Mouse (Mus musculus): ENCODE data around the gene Babam2. TPM values are rescaled to one million over a fixed set of nuclear protein-coding genes. Genes with fewer than 3 reads are reported as not detected.
A peak's percentile ranks its signal among the peaks of the same experiment; 100 is the strongest.

Gene Babam2
- total and polyA plus RNA-seq, 2 experiments from 2014 or later: 31.2 to 66.2 TPM

DNA sequence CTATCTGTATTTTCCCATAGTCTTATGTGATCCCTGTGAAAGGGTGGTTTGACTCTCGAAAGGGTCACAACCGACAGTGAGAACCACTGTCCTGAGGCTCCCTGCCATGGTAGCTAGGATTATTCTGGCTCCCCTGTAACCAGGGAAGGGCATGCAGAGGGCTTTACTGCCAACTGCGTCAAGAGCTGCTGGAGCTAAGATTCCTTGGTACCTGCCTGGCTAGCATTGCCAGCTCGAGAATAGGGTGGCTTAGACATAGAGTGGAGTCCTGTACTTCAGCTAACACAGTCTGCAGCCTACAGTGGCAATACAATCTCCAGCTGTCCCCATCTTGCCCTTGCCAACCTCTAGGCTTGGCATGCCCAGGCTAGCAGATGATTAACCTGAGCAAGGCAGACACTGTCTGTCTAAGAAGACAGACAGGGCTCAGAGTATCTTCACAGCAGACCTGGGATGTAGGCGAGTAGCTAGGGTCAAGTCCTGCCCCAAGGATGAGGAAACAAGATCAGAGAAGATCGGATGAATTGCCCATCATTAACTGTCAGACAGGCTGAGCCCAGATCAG, 389.1 kb downstream of the Babam2 start:
- TF ChIP-seq CTCF (IDR thresholded peaks at IDR 0.05; ENCODE audit: low read depth): no peak
- no peak overlapping the region for H3K4me3 ChIP-seq (ENCODE audit: low read length)
- DNase-seq (ENCODE audit: low spot score) (no peak), ATAC-seq (no peak)
- no peaks in the 10 kb centered on the region for H3K9me3 ChIP-seq (ENCODE audit: low read length)
- no peak overlapping the region for H3K9ac ChIP-seq (replicated peaks; ENCODE audit: low read length)
- 85% methylated on average over 6 of the region's 6 CpGs for WGBS
- H3K4me1 ChIP-seq (ENCODE audit: insufficient read depth, low read length): no peaks in the 10 kb centered on the region
- no peak overlapping the region for H3K27ac ChIP-seq
- no peak overlapping the region for H3K4me2 ChIP-seq (ENCODE audit: low read depth, low read length)
- no peaks in the 10 kb centered on the region for H3K36me3 ChIP-seq (ENCODE audit: insufficient read depth, low read length)
- H3K27me3 ChIP-seq (ENCODE audit: insufficient read depth, low read length): no peaks in the 10 kb centered on the region

- TF ChIP-seq CTCF (IDR thresholded peaks at IDR 0.05; ENCODE audit: low read depth): no peak
- Histone ChIP-seq H3K9ac (replicated peaks; ENCODE audit: low read length) (no peak overlapping the region), H3K36me3 (ENCODE audit: insufficient read depth, low read length) (no peaks in the 10 kb centered on the region), H3K9me3 (ENCODE audit: low read length) (no peaks in the 10 kb centered on the region), H3K4me1 (ENCODE audit: insufficient read depth, low read length) (no peaks in the 10 kb centered on the region), H3K27me3 (ENCODE audit: insufficient read depth, low read length) (no peaks in the 10 kb centered on the region), H3K4me2 (ENCODE audit: low read depth, low read length) (no peak overlapping the region), H3K27ac (no peak overlapping the region), H3K4me3 (ENCODE audit: low read length) (no peak overlapping the region)
- ATAC-seq: no peak
- 63% methylated on average over 5 of the region's 5 CpGs for WGBS
- no peak for DNase-seq (ENCODE audit: low spot score)
These were observed 392.0 kb downstream of the Babam2 start for GRCm38 (mm10) chr5:32089481-32089880.

- no peak for ATAC-seq
- H3K4me1 ChIP-seq (ENCODE audit: insufficient read depth, low read length): no peaks in the 10 kb centered on the region
These were observed 394.8 kb downstream of the Babam2 start for GRCm38 (mm10) chr5:32092281-32092680.

GRCm38 (mm10) chr5:32098691-32099090, 401.2 kb downstream of the Babam2 start:
- no peak overlapping the region for H3K9ac ChIP-seq (replicated peaks; ENCODE audit: low read length)
- H3K4me1 ChIP-seq (ENCODE audit: insufficient read depth, low read length): peaks cover 5% of the 10 kb centered on the region; the same call in 1 of the 2 replicates
- ATAC-seq: no peak
- H3K4me3 ChIP-seq (ENCODE audit: low read length): no peak overlapping the region
- no peak for TF ChIP-seq CTCF (IDR thresholded peaks at IDR 0.05; ENCODE audit: low read depth)
- no peaks in the 10 kb centered on the region for H3K9me3 ChIP-seq (ENCODE audit: low read length)
- H3K27me3 ChIP-seq (ENCODE audit: insufficient read depth, low read length): no peaks in the 10 kb centered on the region
- H3K36me3 ChIP-seq (ENCODE audit: insufficient read depth, low read length): no peaks in the 10 kb centered on the region
- H3K4me2 ChIP-seq (ENCODE audit: low read depth, low read length): no peak overlapping the region
- WGBS: 67% methylated on average over 3 of the region's 3 CpGs
- no peak overlapping the region for H3K27ac ChIP-seq
- no peak for DNase-seq (ENCODE audit: low spot score)

More at GRCm38 (mm10) chr5:32092281-32092680, 394.8 kb downstream of the Babam2 start:
- Histone ChIP-seq H3K27me3 (ENCODE audit: insufficient read depth, low read length) (no peaks in the 10 kb centered on the region), H3K9me3 (ENCODE audit: low read length) (no peaks in the 10 kb centered on the region), H3K36me3 (ENCODE audit: insufficient read depth, low read length) (no peaks in the 10 kb centered on the region), H3K4me3 (ENCODE audit: low read length) (no peak overlapping the region), H3K9ac (replicated peaks; ENCODE audit: low read length) (no peak overlapping the region), H3K4me2 (ENCODE audit: low read depth, low read length) (no peak overlapping the region), H3K27ac (no peak overlapping the region)
- DNase-seq (ENCODE audit: low spot score): no peak
- no peak for TF ChIP-seq CTCF (IDR thresholded peaks at IDR 0.05; ENCODE audit: low read depth)

GRCm38 (mm10) chr5:32102484-32102883, 405.0 kb downstream of the Babam2 start:
- TF ChIP-seq CTCF (IDR thresholded peaks at IDR 0.05; ENCODE audit: low read depth): no peak
- no peaks in the 10 kb centered on the region for H3K36me3 ChIP-seq (ENCODE audit: insufficient read depth, low read length)
- no peaks in the 10 kb centered on the region for H3K9me3 ChIP-seq (ENCODE audit: low read length)
- DNase-seq (ENCODE audit: low spot score): peak; percentile 70
- H3K27me3 ChIP-seq (ENCODE audit: insufficient read depth, low read length): no peaks in the 10 kb centered on the region
- H3K4me2 ChIP-seq (ENCODE audit: low read depth, low read length): no peak overlapping the region
- H3K27ac ChIP-seq: no peak overlapping the region
- peaks cover 5% of the 10 kb centered on the region; the same call in 1 of the 2 replicates for H3K4me1 ChIP-seq (ENCODE audit: insufficient read depth, low read length)
- H3K4me3 ChIP-seq (ENCODE audit: low read length): no peak overlapping the region
- ATAC-seq: peak; percentile 67; the same call in 1 of the 2 replicates
- no peak overlapping the region for H3K9ac ChIP-seq (replicated peaks; ENCODE audit: low read length)
- 13% methylated on average over 5 of the region's 5 CpGs for WGBS

DNA sequence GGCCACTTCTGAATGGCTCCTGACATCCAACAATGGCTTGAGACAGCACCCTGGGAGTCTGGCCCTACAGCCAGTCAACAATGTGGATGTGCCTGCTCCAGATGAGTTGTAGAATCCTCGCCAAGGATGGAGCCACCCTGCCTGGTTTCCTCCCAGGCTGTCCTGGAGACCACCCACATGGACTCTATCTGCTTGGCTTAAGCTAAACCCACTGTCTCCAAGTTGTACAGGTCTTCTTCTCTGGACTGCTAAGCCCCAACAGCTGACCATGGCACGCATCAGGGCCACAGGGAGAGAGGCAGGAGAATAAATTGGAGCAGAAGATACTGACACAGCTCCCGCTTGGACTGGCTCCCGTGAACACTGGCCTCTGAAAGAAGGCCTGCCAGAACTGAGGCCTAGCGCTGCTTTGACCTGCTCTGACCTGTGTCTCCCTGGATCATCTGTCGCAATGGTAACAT, 405.5 kb downstream of the Babam2 start:
- Histone ChIP-seq H3K9ac (replicated peaks; ENCODE audit: low read length) (no peak overlapping the region), H3K27me3 (ENCODE audit: insufficient read depth, low read length) (no peaks in the 10 kb centered on the region), H3K4me3 (ENCODE audit: low read length) (no peak overlapping the region), H3K4me1 (ENCODE audit: insufficient read depth, low read length) (peaks cover 5% of the 10 kb centered on the region; the same call in 1 of the 2 replicates), H3K9me3 (ENCODE audit: low read length) (no peaks in the 10 kb centered on the region), H3K4me2 (ENCODE audit: low read depth, low read length) (no peak overlapping the region), H3K27ac (no peak overlapping the region), H3K36me3 (ENCODE audit: insufficient read depth, low read length) (no peaks in the 10 kb centered on the region)
- WGBS: 58% methylated on average over 6 of the region's 6 CpGs
- DNase-seq (ENCODE audit: low spot score): peak; percentile 14
- TF ChIP-seq CTCF (IDR thresholded peaks at IDR 0.05; ENCODE audit: low read depth): no peak
- 0 out of 2 replicates have a peak, but pooled peaks have one; percentile 32 for ATAC-seq

DNA sequence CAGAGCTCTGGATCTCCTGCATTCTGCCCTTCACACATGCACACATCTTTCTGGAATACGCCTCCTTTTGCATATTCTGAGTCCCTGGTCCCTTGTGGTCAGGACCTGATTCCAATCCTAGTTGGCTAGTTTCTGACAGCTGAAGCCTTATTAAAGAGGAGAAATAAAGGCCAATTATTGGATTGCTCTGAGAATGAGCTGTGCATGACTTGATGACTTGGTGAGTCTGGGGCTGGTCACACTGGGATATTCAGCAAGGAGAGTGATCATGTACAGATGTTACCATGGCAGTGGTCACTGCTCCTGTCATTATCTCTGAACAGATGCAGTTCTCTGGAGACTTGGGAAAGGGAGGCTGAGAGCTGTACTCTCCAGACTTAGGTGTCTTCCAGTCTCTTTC, 406.1 kb downstream of the Babam2 start:
- Histone ChIP-seq H3K4me3 (ENCODE audit: low read length) (no peak overlapping the region), H3K9me3 (ENCODE audit: low read length) (no peaks in the 10 kb centered on the region), H3K27ac (no peak overlapping the region), H3K9ac (replicated peaks; ENCODE audit: low read length) (no peak overlapping the region), H3K4me1 (ENCODE audit: insufficient read depth, low read length) (peaks cover 5% of the 10 kb centered on the region; the same call in 1 of the 2 replicates), H3K4me2 (ENCODE audit: low read depth, low read length) (no peak overlapping the region), H3K27me3 (ENCODE audit: insufficient read depth, low read length) (no peaks in the 10 kb centered on the region), H3K36me3 (ENCODE audit: insufficient read depth, low read length) (no peaks in the 10 kb centered on the region)
- ATAC-seq (no peak), DNase-seq (ENCODE audit: low spot score) (no peak)
- TF ChIP-seq CTCF (IDR thresholded peaks at IDR 0.05; ENCODE audit: low read depth): no peak
- WGBS: 91% methylated on average over 1 of the region's 1 CpGs
